Mouse (Mus musculus) C2C12 (cell line): ENCODE data around the gene Hmga2. TPM values are rescaled to one million over a fixed set of nuclear protein-coding genes. Genes with fewer than 3 reads are reported as not detected.

Experiments used
- H3K27me3 ChIP-seq: one replicate; pipeline ENCODE4 v1.6.1; 2011; ENCODE audit not compliant: control insufficient read depth, insufficient read depth, insufficient read length
- H3K36me3 ChIP-seq: one replicate; pipeline ENCODE4 v1.6.1; 2011; ENCODE audit not compliant: control insufficient read depth, insufficient read depth
- H3K4me3 ChIP-seq: one replicate; pipeline ENCODE4 v1.5.1; 2011; ENCODE audit warnings: mild to moderate bottlenecking, control low read depth; ENCODE audit not compliant: poor library complexity, insufficient read depth, severe bottlenecking
- H3K79me2 ChIP-seq: one replicate; pipeline ENCODE4 v1.6.1; 2011; ENCODE audit not compliant: control insufficient read depth, insufficient read depth
- H3K79me3 ChIP-seq: one replicate; pipeline ENCODE4 v1.6.1; 2011; ENCODE audit warnings: low read depth, control low read depth
- H3ac ChIP-seq: one replicate; pipeline ENCODE3; 2011; ENCODE audit warnings: low read depth; ENCODE audit not compliant: control insufficient read depth, insufficient read length
- CEBPB ChIP-seq: IDR thresholded peaks from one replicate; pipeline ENCODE4 v1.6.1; 2011; ENCODE audit warnings: low read depth, mild to moderate bottlenecking, control low read depth, moderate library complexity
- CTCF ChIP-seq: IDR thresholded peaks from one replicate; pipeline ENCODE4 v1.5.1; 2011; ENCODE audit not compliant: control insufficient read depth, insufficient read depth, insufficient read length
- FOSL1 ChIP-seq: IDR thresholded peaks from one replicate; pipeline ENCODE4 v1.8.0; 2011; ENCODE audit warnings: mild to moderate bottlenecking, low read length; ENCODE audit not compliant: poor library complexity, insufficient read depth, severe bottlenecking
- MAX ChIP-seq: IDR thresholded peaks from one replicate; pipeline ENCODE4 v1.6.1; 2011; ENCODE audit warnings: mild to moderate bottlenecking, control low read depth
- MYOD1 ChIP-seq: IDR thresholded peaks from one replicate; pipeline ENCODE4 v1.6.1; 2011; ENCODE audit warnings: low read depth; ENCODE audit not compliant: control insufficient read depth, insufficient read length
- MYOG ChIP-seq: IDR thresholded peaks from one replicate; pipeline ENCODE4 v1.6.1; 2011; ENCODE audit not compliant: control insufficient read depth, insufficient read length; ENCODE audit errors: extremely low read depth
- USF1 ChIP-seq: IDR thresholded peaks from one replicate; pipeline ENCODE4 v1.6.1; 2011; ENCODE audit warnings: low read depth, mild to moderate bottlenecking, control low read depth, moderate library complexity
- polyA plus RNA-seq: library from polyadenylated mRNA; unstranded; fragments of >200 nt; fragmentation: generic; extraction: Trizol; gene quantifications from one replicate; pipeline ENCODE4 v1.2.1, GENCODE M21; 2012; ENCODE audit warnings: missing spikeins

Hmga2 gene
- polyA plus RNA-seq, 1 experiment, result 59.9 TPM

DNA sequence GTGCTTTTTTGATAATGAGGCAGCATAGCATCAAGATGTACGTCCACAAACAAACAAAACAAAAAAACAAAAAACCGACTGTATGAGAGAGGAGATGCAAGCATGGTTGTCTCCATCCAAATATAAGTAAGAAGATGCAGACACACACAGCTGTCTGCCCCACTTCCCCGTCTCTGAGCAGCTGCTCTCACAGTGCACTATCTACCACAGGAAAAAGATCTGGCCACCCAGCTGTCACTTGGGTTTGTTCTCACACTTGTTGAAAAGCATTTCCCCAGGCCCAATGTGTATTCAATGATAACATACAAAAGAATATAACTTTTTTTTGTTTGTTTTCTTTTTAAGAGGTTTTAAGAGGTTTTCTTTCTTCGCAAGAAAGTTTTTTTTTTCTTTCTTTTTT is 65.3 kb downstream of the Hmga2 start:
- peaks cover 96% of the 10 kb centered on the region for H3K79me3 ChIP-seq
- H3K36me3 ChIP-seq, result peaks cover 97% of the 10 kb centered on the region
- no peak for TF ChIP-seq USF1
- peak; percentile 6 for TF ChIP-seq MYOD1
- no peak overlapping the region for H3K4me3 ChIP-seq
- no peaks in the 10 kb centered on the region for H3K27me3 ChIP-seq
- no peak overlapping the region for H3ac ChIP-seq
- H3K79me2 ChIP-seq, result peaks cover 100% of the 10 kb centered on the region

DNA sequence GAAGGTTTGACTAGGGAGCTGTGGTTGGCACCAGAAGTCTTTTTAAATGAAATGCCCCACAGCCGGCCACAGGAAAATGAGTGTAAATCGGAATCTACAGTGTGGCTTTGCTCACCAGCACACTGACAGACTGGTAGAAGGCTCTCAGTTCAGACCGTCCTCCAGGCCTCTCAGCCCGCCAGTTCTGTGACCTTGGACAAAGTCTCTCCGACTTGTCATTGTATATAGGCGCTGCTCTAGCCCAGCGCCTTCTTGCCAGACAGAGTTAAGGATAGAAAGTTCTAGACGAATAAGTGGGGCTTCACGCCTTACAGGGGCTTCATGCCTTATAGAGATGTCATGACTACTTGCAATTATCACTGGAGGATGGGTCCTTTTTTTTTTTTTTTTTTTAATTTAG is 67.1 kb downstream of the Hmga2 start:
- no peak overlapping the region for H3ac ChIP-seq
- no peaks in the 10 kb centered on the region for H3K27me3 ChIP-seq
- H3K79me2 ChIP-seq, result peaks cover 100% of the 10 kb centered on the region
- H3K4me3 ChIP-seq, result no peak overlapping the region
- TF ChIP-seq CEBPB (no peak), MAX (no peak), CTCF (no peak)
- peaks cover 97% of the 10 kb centered on the region for H3K36me3 ChIP-seq
- peaks cover 97% of the 10 kb centered on the region for H3K79me3 ChIP-seq

DNA sequence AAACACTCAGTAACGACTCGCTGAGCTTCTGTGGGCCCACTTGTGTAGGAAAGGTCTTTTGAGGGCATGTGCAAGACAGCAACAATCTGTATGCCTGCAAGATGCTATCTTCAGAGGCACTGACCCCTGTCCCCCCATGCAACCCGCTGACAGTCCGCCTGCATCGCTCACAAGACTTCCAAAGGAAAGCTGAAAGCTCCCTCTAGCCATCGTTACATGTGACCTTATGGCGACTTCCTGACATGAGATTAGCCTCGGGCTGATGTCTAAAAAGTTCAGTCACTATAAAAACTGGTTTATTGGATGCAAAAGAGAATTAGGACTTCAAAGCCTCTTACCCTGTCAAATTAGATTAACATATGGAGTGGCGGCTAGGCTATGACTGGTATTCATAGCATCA is 69.0 kb downstream of the Hmga2 start:
- no peak overlapping the region for H3ac ChIP-seq
- TF ChIP-seq CEBPB (no peak), MYOG (no peak), CTCF (no peak), MYOD1 (no peak), USF1 (no peak), FOSL1 (no peak), MAX (no peak)
- peaks cover 96% of the 10 kb centered on the region for H3K79me3 ChIP-seq
- H3K27me3 ChIP-seq, result no peaks in the 10 kb centered on the region
- peaks cover 97% of the 10 kb centered on the region for H3K36me3 ChIP-seq
- H3K79me2 ChIP-seq, result peaks cover 100% of the 10 kb centered on the region
- no peak overlapping the region for H3K4me3 ChIP-seq

DNA sequence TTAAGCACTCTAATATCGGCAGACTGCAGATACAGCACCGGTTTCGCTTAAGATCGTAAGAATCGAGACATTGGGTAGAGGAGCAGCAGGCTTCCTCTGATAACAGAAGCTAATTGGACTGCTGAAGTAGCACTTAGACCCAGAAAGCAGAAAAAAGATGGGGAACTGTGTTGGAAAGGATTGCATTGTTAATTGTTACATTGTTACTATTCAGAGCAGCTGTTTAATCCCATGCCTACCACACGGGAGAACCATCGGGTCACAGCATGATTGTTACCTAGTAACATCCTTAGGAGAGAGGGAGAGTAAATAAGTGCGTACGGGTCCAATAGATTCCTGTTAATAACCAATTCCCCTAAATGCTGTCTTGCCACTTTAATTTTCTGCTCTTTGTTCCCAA is 70.2 kb downstream of the Hmga2 start:
- Histone ChIP-seq H3K4me3 (no peak overlapping the region), H3K36me3 (peaks cover 97% of the 10 kb centered on the region), H3K79me3 (peaks cover 95% of the 10 kb centered on the region)

DNA sequence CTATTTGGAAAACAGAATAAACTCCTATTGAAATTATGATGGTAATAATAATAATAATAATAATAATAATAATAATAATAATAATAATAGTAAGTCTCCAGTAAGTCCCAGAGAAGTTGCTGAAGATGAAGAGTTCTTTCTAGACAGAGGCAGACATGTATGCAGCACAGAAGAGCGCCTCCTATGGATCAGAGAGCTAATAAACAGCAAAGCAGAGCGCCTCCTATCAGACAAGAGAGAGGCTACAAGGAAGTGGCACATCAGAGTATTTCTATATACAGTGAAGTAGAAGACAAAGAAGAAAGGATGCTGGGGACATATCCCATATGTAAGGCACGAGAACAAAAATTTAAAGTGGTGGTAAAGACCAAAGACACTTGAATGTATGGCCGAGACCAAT is 70.9 kb downstream of the Hmga2 start:
- no peak for TF ChIP-seq MYOD1
- no peak for TF ChIP-seq CTCF
- TF ChIP-seq USF1, result no peak
- TF ChIP-seq MAX, result no peak
- no peak for TF ChIP-seq CEBPB
- TF ChIP-seq MYOG, result no peak
- TF ChIP-seq FOSL1, result no peak
- H3K27me3 ChIP-seq, result no peaks in the 10 kb centered on the region
- H3ac ChIP-seq, result no peak overlapping the region
- peaks cover 94% of the 10 kb centered on the region for H3K79me3 ChIP-seq
- peaks cover 95% of the 10 kb centered on the region for H3K36me3 ChIP-seq
- no peak overlapping the region for H3K4me3 ChIP-seq
- peaks cover 100% of the 10 kb centered on the region for H3K79me2 ChIP-seq

More for the DNA sequence above, 70.2 kb downstream of the Hmga2 start:
- H3ac ChIP-seq, result no peak overlapping the region
- TF ChIP-seq CTCF, result no peak
- no peak for TF ChIP-seq CEBPB
- TF ChIP-seq MYOG, result no peak
- no peak for TF ChIP-seq MYOD1
- TF ChIP-seq MAX, result no peak
- no peak for TF ChIP-seq USF1
- no peak for TF ChIP-seq FOSL1
- H3K27me3 ChIP-seq, result no peaks in the 10 kb centered on the region
- peaks cover 100% of the 10 kb centered on the region for H3K79me2 ChIP-seq

DNA sequence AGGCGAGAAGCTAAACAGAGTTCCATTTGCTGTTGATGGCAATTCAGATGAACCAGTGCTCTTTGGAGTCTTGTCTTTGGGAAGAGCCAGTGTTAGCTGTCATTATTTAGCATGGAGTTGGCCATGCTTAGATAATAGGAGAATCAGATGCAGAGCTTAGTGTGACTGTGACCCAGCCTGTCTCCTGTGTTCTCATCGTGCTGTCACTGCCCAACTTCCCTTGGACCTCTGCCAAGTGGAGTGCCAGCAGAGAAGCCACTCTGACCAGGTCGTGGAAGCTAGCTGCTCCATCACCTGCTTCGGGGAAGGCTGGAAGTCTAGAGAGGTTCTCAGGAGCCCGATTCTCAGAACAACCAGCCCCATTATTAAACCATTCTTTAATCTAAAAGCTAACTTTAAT is 73.3 kb downstream of the Hmga2 start:
- peaks cover 97% of the 10 kb centered on the region for H3K79me3 ChIP-seq
- H3K79me2 ChIP-seq, result peaks cover 100% of the 10 kb centered on the region
- no peaks in the 10 kb centered on the region for H3K27me3 ChIP-seq
- no peak overlapping the region for H3ac ChIP-seq
- no peak overlapping the region for H3K4me3 ChIP-seq
- TF ChIP-seq USF1 (no peak), MYOG (no peak), FOSL1 (no peak), CTCF (no peak), MAX (no peak), CEBPB (no peak), MYOD1 (no peak)
- peaks cover 95% of the 10 kb centered on the region for H3K36me3 ChIP-seq
